Mouse (Mus musculus) neural tube, embryonic 15.5 days (tissue): ENCODE results near the gene Tnfsf13. TPM values are rescaled to one million over a fixed set of nuclear protein-coding genes. Genes with fewer than 3 reads are reported as not detected.
A peak's percentile ranks its signal among the peaks of the same experiment; 100 is the strongest.

Source experiments
- microRNA counts: library from miRNA; unstranded; fragments of <30 nt; microRNA quantifications from one replicate; lab custom pipeline; 2016
- microRNA-seq: library from miRNA; unstranded; fragments of <30 nt; microRNA quantifications from one replicate; pipeline ENCODE4, GENCODE M21; 2017
- polyA plus RNA-seq: library from polyadenylated mRNA; unstranded; fragments of >200 nt; fragmentation: Nextera tagmentation; extraction: Ambion mirVana; gene quantifications from 2 replicates; pipeline ENCODE4 v1.2.1, GENCODE M21; 2015

Tnfsf13 gene
- polyA plus RNA-seq, 1 experiment from 2014 or later, result 0.19 TPM

MicroRNAs within 50 kb of the gene (microRNA counts, 519-probe panel; counts per million panel counts)
- microRNA mmu-miR-1934 (lab: Ali Mortazavi, UCI), result not detected
- microRNA mmu-miR-467f (lab: Ali Mortazavi, UCI), result 2,296 counts per million, percentile 51 among the panel's probes with 10 or more counts

Small RNAs within 50 kb of the gene (microRNA-seq; reads per million reads assigned to microRNA genes)
- gene Mir1934 (1.6 reads per million), gene Mir467f (not detected)

Other genes starting within 250 kb of the Tnfsf13 start
- gene Dnah2, start 136.7 kb downstream of the Tnfsf13 start, polyA plus RNA-seq, result 3.1 and 3.5 TPM in 2 replicates
- gene Efnb3, start 125.6 kb downstream of the Tnfsf13 start, polyA plus RNA-seq, result 113 and 126 TPM in 2 replicates
- gene Wrap53, start 105.5 kb downstream of the Tnfsf13 start, polyA plus RNA-seq, result 18.1 and 18.8 TPM in 2 replicates
- gene Trp53, start 105.4 kb downstream of the Tnfsf13 start, polyA plus RNA-seq, result 51.8 and 85.1 TPM in 2 replicates
- gene Atp1b2, start 79.8 kb downstream of the Tnfsf13 start, polyA plus RNA-seq, result 76.7 and 77.0 TPM in 2 replicates
- gene Shbg, start 67.9 kb downstream of the Tnfsf13 start, polyA plus RNA-seq, result not detected in 2 replicates
- 22.0 and 24.7 TPM in 2 replicates for gene Sat2, start 63.8 kb downstream of the Tnfsf13 start, polyA plus RNA-seq
- 32.5 and 38.7 TPM in 2 replicates for gene Fxr2, start 52.8 kb downstream of the Tnfsf13 start, polyA plus RNA-seq
- gene Sox15, start 30.5 kb downstream of the Tnfsf13 start, polyA plus RNA-seq, result not detected in 2 replicates
- 95.1 and 101 TPM in 2 replicates for gene Mpdu1, start 23.1 kb downstream of the Tnfsf13 start, polyA plus RNA-seq
- 9.0 and 13.0 TPM in 2 replicates for gene Cd68, start 19.6 kb downstream of the Tnfsf13 start, polyA plus RNA-seq
- gene Eif4a1, start 13.4 kb downstream of the Tnfsf13 start, polyA plus RNA-seq, result 437 and 477 TPM in 2 replicates
- 90.8 and 109 TPM in 2 replicates for gene Senp3, start 3.7 kb downstream of the Tnfsf13 start, polyA plus RNA-seq
- 4.1 and 5.3 TPM in 2 replicates for gene Tnfsf12, start 10.1 kb upstream of the Tnfsf13 start, polyA plus RNA-seq
- 1.8 and 2.3 TPM in 2 replicates for gene Tnfsfm13, start 10.3 kb upstream of the Tnfsf13 start, polyA plus RNA-seq
- gene Polr2a, start 72.9 kb upstream of the Tnfsf13 start, polyA plus RNA-seq, result 13.2 and 18.7 TPM in 2 replicates
- gene Slc35g3, start 76.2 kb upstream of the Tnfsf13 start, polyA plus RNA-seq, result 0.19 TPM in 1 of 2 replicates, not detected in the other
- 4.7 and 5.3 TPM in 2 replicates for gene Zbtb4, start 80.1 kb upstream of the Tnfsf13 start, polyA plus RNA-seq
- gene Chrnb1, start 110.2 kb upstream of the Tnfsf13 start, polyA plus RNA-seq, result 2.1 and 3.0 TPM in 2 replicates
- gene Fgf11, start 116.1 kb upstream of the Tnfsf13 start, polyA plus RNA-seq, result 8.5 and 8.7 TPM in 2 replicates
- gene Tmem102, start 119.8 kb upstream of the Tnfsf13 start, polyA plus RNA-seq, result 1.1 and 4.2 TPM in 2 replicates
- gene Gm39566, start 129.5 kb upstream of the Tnfsf13 start, polyA plus RNA-seq, result not detected in 2 replicates
- gene Spem2, start 132.7 kb upstream of the Tnfsf13 start, polyA plus RNA-seq, result not detected in 2 replicates
- gene Spem1, start 136.4 kb upstream of the Tnfsf13 start, polyA plus RNA-seq, result 0.29 and 0.34 TPM in 2 replicates
- 19.4 and 21.4 TPM in 2 replicates for gene Nlgn2, start 152.0 kb upstream of the Tnfsf13 start, polyA plus RNA-seq
- gene Tmem256, start 152.7 kb upstream of the Tnfsf13 start, polyA plus RNA-seq, result 368 and 430 TPM in 2 replicates
- gene Plscr3, start 160.6 kb upstream of the Tnfsf13 start, polyA plus RNA-seq, result 44.3 and 53.1 TPM in 2 replicates
- 0.19 and 1.9 TPM in 2 replicates for gene Tnk1, start 172.9 kb upstream of the Tnfsf13 start, polyA plus RNA-seq
- not detected in 2 replicates for gene Tmem95, start 192.2 kb upstream of the Tnfsf13 start, polyA plus RNA-seq
- gene Kctd11, start 195.6 kb upstream of the Tnfsf13 start, polyA plus RNA-seq, result 2.1 and 3.2 TPM in 2 replicates
- gene Acap1, start 209.8 kb upstream of the Tnfsf13 start, polyA plus RNA-seq, result 0.40 and 16.3 TPM in 2 replicates
- gene 2810408A11Rik, start 215.2 kb upstream of the Tnfsf13 start, polyA plus RNA-seq, result 6.3 and 6.5 TPM in 2 replicates
- 15.7 and 17.0 TPM in 2 replicates for gene Neurl4, start 215.3 kb upstream of the Tnfsf13 start, polyA plus RNA-seq
- gene Gps2, start 228.1 kb upstream of the Tnfsf13 start, polyA plus RNA-seq, result 63.1 and 64.7 TPM in 2 replicates
- 1,034 and 1,270 TPM in 2 replicates for gene Eif5a, start 236.2 kb upstream of the Tnfsf13 start, polyA plus RNA-seq